Mouse (Mus musculus): Measurements from ENCODE around the gene Prdx3.

DNA sequence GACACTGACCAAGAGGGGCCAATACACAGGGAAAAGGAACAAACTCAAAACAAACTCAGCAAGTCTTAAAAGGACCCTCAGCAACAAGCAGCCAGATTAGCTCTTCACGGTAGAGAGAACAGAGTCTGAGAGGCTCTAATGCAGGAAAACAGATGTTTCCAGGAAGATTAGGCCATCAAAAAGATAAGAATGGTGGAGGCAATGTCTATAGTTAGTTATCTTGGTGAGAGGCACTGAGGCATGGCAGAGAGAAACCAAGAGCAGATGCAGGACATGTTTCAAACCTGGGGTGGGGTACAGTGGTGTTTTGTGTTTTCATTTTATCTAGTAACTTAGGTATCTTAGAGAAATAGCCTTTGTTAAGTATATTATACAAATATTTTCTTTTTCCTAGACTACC is 2.1 kb downstream of the Prdx3 start:
- TF ChIP-seq CTCF (IDR thresholded peaks at IDR 0.05; ENCODE audit: borderline replicate concordance, insufficient read depth, low read depth, low read length) (no peak), POLR2A (IDR thresholded peaks at IDR 0.05; ENCODE audit: borderline replicate concordance, insufficient read depth, low read length) (no peak)

Data from cerebellum, adult 2 months (tissue).